Mouse (Mus musculus) cortical plate, adult 2 months (tissue): ENCODE measurements around the gene Atg9b.

Source experiments
- CTCF ChIP-seq: fragments of 200-500 bp; IDR thresholded peaks from 2 replicates; pipeline ENCODE4 v1.5.1; 2011; ENCODE audit warnings: mild to moderate bottlenecking, control low read depth, low read length; ENCODE audit not compliant: insufficient read depth; ENCODE audit errors: extremely low read depth
- POLR2A ChIP-seq: fragments of 200-500 bp; IDR thresholded peaks from 2 replicates; pipeline ENCODE4 v1.6.1; 2011; ENCODE audit warnings: mild to moderate bottlenecking, low read length, control low read depth; ENCODE audit not compliant: insufficient read depth; ENCODE audit errors: extremely low read depth

DNA sequence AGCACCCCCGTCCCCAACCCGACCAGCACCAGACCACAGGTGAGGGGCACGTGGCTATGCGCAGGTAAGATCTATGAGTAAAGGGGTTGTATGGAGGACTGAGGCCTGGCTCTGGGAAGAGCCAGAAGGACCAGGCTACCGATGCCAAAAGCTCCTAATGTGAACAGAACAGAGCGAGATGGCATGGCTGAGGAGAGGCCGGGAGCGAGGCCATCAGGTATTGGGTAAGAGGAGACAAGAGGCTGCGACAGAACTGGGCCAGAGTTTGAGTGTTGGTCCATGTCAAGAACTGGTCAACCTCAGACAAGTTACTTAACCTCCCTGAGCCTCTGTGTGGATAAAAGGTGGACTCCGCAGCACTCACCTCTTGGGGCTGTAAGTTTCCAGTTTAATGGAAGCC, 27.0 kb downstream of the Atg9b start:
- no peak for TF ChIP-seq POLR2A
- no peak for TF ChIP-seq CTCF
